Mouse (Mus musculus) right cerebral cortex, adult 18-20 months (tissue): ENCODE measurements at regions not wholly inside any gene's neighbourhood (a gene's known extent, or its start where the extent isn't known, plus 50 kb on each side); places are given as distances from the start of the nearest gene placed in this dataset.

Experiments used
- DNase-seq: peaks from one replicate; pipeline ENCODE4 v3.0.0; 2022; ENCODE audit warnings: mixed read lengths

DNA sequence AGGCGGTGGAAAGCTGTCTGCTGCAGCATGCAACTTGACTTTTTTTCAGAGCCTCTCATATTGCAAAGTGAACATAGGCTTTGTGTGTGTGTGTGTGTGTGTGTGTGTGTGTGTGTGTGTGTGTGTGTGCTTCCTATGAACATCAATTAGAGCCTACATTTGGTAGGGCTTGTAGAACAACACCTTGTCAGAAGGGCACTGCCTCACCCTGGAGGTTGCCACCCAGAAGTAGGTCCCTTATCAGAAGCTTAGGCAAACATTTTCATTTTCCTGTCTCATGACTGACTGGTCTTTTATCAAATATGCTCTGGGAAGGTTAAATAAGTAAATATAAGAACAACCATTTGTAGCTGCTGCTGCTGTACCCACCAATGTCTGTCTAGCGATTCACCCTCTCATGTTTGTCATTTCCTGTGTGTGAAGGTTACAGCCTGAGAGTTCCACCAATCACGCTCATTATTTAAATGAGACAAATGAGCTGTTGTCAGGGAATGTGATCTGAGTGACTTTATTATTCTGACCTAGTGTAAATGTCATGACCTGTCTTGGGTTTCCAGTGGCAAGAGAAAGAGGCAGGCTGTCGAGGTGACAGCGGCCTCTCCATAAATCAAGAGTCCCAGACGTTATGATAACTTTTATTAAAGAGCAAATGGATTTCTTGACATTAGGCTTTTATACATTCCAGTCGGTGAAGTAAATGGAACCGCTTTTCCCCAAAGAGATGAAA is 310.1 kb downstream of the Irx1 start:
- DNase-seq: no peak

GRCm38 (mm10) chr13:71649876-71650275 is 313.6 kb downstream of the Irx1 start:
- no peak for DNase-seq

GRCm38 (mm10) chr13:71649031-71649430 is 314.5 kb downstream of the Irx1 start:
- DNase-seq: no peak

DNA sequence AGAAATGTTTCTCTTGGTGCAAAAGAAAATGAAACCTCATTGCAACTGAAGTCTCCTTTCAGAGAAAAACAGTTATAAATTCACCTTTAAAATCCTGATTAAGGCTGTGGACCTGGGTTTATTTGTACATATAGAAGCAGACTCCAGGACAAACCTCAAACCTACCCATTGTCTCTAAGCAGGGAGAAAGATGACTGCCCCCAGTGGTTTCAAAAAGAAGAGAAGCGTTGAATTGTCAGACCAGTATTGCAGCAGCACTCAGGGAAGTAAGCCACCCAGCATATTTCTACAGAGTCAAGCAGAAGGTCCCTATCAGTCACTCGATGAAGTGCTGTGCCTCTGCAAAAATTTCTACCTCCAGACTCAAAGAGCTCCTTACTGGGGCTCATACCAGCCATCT is 332.1 kb downstream of the Irx1 start:
- no peak for DNase-seq

DNA sequence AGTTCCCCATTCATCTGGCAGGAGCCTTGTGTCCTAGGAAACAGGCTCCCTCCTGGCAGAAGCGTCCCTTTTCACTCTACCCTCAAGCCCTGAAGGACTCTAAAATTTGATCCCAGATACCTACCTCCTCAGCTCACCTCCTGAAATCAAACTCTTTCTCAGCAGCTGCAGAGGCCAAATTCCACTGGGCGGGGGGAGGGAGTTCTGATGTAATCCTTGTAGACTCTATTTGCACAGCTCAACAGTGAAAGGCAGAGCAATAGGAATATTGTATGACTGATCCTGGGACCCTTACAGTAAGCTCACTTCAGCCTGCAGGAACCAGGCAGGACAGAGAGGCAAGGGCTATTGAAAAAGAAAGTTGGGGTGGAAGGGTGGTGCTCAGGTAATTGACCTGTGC is 346.3 kb downstream of the Irx1 start:
- DNase-seq: no peak

DNA sequence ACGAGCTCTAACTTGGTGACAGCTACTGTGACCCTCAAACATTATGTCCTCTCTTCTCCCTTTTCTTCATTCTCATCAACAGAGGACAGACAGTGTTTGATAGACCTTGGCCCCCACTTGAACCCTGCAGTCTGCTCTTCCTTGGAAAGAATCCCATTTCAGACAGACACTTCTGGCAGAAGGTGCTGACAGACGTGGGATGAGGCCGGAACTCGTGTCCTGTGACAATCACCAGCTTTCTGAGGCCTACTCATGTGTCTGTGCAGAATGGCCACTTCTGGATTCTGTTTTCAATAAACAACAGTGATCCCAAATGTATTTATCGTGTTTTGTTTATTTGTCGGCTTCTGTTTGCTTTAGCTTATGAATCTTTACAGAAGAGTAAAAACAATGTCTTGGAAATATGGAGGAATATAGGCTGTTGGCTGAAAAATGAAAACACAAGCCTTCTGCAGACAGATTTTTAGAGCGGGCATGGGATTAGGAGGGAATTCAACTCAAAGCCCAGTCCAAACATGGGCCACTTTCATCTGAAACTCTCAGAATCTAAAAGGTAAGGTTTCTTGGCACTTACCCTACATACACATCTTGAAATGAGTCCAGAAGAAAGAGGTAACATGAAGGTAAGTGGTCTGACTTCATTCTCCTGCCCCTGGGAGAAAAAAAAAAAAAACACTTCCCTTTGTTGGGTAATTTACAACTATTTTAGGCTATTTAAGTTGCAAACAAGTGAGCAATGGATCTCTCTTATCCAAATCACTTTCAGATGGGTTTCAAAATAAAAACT is 350.9 kb downstream of the Irx1 start:
- DNase-seq: no peak

GRCm38 (mm10) chr13:71582486-71582885 is 381.0 kb downstream of the Irx1 start:
- DNase-seq: no peak

GRCm38 (mm10) chr13:71565895-71566294 is 397.6 kb downstream of the Irx1 start:
- DNase-seq: no peak

GRCm38 (mm10) chr13:71565388-71565787 is 398.1 kb downstream of the Irx1 start:
- DNase-seq: no peak

GRCm38 (mm10) chr13:71558477-71559215 is 404.9 kb downstream of the Irx1 start:
- DNase-seq: no peak

- DNase-seq: no peak
Measured at GRCm38 (mm10) chr13:71555471-71555870, 408.1 kb downstream of the Irx1 start.

- DNase-seq: no peak
Measured at GRCm38 (mm10) chr13:71550109-71550508, 413.4 kb downstream of the Irx1 start.

DNA sequence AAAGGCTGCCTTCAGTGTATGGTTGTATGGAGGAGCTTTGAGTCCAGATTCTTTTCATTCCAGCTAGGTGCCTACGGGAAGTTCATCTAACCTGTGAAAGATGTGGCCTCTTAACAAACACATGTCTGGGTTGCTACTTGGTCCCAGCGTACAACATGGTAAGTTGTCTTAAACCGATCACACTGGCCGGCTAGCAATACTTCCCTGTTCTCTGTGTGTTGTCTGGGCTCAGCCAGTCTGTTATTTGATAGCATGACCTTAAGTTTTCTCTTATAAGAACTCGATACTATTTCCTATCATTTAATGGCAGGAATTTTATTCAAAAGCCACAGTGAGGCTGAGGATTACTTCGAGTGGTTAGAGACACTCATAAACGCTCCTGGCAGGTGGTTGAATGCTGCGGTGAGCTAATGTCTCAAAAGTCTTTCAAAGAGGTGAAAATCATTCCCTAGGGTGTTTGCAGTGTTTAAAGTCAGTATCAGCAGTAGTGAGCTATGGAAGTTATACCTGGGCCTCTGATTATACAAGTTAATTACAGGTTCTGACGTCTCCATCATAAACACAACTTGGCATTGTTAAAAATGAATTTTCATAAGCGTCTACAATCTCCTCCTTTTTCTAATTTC is 414.2 kb downstream of the Irx1 start:
- DNase-seq: no peak

DNA sequence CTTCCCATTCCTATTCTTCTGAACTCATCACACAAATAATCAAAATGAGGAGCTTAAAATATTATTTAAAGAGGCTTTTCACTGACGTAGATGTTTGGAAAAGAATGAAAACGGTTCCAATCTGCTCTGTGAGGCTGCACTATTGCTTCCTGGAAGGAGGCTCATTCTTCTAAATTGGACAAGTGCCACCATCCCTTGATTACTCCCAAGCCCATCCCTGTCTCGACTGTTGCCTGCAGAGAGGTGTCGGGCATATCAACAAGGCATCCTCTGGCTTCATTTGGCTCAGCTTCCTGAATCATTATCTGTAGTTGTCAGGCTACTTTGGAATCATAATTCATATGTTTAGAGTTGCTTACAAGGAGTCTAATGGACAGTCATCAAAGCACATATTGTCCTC is 425.3 kb downstream of the Irx1 start:
- DNase-seq: no peak

DNA sequence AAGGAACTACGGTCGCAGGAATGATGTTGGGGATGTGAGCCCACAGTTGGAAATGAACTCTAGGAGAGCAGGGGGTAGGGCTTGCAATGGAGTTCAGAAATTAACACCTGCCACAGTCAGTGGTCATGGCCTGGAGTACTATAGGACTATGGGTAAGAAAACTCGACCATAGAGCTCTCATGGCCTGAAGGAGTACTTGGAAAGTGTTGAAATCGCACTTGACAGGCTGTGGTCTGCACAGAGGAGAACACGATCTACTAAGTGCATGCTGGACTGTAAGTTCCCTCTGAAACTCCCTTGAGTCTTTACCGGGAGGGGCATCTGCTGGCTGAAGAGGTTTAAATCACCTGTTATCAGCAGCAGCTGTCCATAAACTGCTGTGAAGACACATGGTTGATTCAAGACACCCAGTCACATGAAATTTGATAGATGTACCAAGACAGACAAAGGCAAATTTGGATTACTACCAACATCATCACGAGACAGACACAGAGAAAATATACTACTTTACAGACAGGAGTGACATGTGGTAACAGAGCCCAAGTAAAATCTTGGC is 430.6 kb downstream of the Irx1 start:
- DNase-seq: no peak

DNA sequence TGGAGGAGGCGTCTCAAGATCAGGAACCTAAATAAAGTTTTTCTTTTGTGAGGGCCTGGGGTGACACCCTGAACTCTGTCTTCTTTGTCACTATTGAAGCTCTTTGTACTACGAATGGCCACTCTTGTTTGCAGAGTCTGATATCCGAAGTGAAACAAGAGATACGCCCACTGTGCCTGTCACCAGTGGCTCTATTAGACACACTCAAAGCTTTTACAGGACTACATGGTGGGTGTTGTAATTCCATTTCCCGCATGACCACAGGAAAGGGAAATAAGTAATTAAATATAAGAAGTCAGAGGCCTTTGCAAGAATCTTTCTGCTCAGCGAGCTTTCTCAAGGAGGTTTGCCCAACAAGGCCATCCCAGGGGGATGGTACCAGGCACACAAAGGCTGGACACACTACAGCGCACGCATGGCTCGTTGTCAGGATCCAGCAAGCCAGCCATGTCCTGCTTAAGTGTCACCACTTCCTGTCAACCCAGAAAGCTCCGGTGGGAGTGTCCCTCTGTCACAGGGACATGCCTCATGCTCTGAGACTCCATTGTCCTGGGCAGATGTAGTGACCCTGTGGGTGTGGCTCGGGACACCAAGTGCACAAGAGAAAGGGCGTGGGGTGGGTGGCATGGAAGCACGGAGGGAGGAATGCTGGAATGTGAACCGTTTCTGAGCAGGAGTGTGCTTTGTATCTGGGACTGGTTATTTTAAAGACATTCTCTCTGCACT is 434.0 kb downstream of the Irx1 start:
- no peak for DNase-seq

- DNase-seq: no peak
Measured at GRCm38 (mm10) chr13:71517776-71518175, 445.7 kb downstream of the Irx1 start.

DNA sequence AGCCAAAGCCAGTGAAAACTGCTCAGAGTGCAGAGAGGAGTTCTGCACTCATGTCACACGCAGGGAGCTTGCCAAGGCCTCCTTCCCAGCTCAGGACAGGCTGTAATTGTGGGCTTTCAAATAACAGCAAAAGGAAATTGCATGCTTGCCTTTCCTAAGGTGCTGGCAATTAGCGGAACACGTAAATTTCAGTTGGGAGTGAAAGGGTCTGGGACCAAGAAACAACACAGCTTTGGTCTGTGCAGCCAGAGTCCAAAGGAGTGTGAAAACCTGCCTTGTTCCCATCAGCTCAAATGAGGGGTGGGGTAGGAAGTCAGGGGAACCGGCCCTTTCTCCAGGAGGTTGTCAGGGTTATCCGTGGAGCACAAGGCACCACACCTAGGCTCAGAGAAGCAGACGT is 450.3 kb downstream of the Irx1 start:
- no peak for DNase-seq

GRCm38 (mm10) chr13:71507956-71508401 is 455.5 kb downstream of the Irx1 start:
- DNase-seq: no peak

DNA sequence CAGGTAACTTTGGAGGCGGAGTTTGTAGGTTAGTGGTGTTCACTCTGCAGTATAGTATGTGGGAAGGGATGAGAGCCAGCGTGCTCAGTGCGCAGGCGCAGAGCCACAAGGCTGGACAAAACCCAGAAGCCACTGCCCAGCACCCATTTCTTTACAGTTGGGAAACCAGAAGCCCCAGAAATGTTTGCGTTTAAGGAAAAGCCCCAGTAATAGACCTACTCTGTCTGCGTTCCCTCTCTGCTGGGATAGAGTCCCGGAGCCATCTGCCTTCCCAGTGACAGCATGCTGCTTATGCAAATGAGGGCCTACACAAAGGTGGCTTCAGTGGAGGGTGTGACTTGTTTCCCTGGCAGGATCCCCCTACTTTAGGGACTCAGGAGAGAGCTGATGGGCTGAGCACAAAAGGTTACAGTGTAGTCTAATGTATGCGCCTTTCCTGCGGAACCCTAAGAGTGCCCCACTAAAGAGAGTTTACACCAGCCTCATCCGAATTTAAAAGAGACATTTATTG is 456.0 kb downstream of the Irx1 start:
- DNase-seq: peak; percentile 21

GRCm38 (mm10) chr13:71506777-71507176 is 456.7 kb downstream of the Irx1 start:
- peak; percentile 2 for DNase-seq

DNA sequence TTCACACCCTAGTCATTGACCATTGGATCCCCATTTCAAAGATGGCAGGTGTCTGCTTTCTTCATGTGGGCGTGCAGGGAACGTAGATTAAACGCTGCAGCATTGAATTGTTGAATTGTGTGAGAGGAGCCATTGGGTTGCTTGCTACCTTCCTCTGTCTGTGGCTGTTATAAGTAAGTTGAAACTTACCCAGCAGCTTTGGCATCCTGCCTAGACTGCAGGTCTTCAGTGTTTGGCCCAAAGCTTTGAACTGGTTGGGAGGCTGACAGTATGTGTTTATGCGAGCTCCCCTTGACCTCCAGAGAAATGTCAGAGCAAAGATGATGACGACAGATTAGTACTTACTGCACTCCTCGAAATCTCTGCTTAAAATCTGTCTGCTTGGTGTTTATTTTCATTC is 473.8 kb downstream of the Irx1 start:
- DNase-seq: no peak
